Mouse (Mus musculus): ENCODE measurements at regions not wholly inside any gene's neighbourhood (a gene's known extent, or its start where the extent isn't known, plus 50 kb on each side); places are given as distances from the start of the nearest gene placed in this dataset.
A peak's percentile ranks its signal among the peaks of the same experiment; 100 is the strongest.

DNA sequence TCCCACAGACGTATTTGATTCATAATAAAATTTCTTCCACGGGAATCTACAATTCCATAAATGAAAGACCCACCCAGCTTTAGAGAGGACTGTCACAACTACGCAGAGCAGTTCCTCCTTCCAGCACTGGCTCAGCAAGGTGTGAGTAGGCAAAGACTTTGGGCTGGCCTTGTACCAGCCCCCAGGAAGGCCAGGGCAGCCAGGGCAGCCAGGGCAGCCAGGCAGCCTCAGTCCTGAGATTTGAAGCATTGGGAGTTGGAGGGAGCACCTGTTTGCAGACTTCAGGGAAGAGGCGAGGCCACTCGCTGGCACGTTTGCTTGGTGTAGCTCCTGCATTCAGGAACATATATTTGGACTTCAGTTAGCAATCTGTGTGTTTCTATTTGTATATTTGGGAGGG is 70.0 kb upstream of the Spaca7 start:
- no peak for ATAC-seq (ENCODE audit: poor library complexity, severe bottlenecking)

GRCm38 (mm10) chr8:12503344-12503743 is 69.5 kb upstream of the Spaca7 start:
- no peak for ATAC-seq (ENCODE audit: poor library complexity, severe bottlenecking)

DNA sequence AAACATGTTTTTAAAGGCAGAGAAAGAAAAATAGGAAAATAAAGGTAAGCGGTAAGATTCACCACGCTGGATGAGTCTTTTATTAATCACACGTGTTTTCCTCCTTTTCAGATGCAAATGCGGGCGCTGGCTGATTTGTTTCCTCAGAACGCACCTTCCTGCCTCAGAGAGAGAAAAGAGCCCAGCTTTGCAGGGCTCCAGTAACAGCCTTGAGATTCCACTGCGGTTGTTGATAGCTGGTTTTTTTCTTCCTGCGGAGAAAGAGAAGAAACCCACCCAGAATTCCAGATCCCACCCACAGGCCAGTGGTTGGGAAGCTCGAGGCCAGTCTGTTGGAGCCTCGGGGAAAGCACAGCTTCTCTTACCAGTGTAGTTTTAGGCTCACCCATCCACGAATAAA is 68.6 kb upstream of the Spaca7 start:
- no peak for ATAC-seq (ENCODE audit: poor library complexity, severe bottlenecking)

DNA sequence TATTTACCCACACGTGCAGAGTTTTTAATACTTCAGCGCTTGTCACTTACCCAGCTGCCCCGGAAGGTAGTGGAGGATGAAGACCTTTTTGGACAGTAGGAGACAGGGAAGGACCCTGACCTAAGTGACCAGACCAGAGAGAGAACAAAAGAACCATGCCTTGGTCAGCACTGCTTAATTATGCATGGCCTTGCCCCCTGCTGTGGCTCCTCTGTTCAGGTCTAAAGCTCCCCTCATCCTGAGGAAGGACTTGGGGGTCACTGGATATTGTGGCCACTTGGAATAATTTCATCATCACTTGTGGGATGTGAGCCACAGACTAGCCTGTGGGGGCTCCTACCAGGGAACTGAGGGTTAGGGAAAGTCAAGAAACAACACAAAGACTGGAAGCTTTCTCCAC is 68.1 kb upstream of the Spaca7 start:
- no peak for ATAC-seq (ENCODE audit: poor library complexity, severe bottlenecking)

- ATAC-seq (ENCODE audit: poor library complexity, severe bottlenecking): no peak
Measured at GRCm38 (mm10) chr8:12510233-12510632, 62.6 kb upstream of the Spaca7 start.

DNA sequence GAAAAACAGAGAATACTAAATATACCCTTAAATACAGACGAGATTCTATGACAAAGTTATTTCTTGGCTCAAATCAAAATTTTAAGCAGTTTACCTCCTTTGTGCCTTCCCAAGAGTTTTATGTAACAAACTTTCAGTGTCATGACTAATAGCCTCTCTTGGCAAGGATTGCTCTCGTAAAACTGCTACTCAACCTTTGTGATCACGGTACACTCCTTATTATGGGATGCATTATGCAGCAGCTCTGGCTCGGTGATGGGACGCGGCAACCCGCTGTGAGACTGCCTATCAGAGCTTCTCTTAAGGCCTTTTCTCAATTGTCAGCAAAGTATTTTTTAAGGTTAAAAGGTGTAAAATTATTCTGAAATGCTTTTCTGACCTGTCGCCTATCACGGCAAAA is 59.8 kb upstream of the Spaca7 start:
- no peak for ATAC-seq (ENCODE audit: poor library complexity, severe bottlenecking)

DNA sequence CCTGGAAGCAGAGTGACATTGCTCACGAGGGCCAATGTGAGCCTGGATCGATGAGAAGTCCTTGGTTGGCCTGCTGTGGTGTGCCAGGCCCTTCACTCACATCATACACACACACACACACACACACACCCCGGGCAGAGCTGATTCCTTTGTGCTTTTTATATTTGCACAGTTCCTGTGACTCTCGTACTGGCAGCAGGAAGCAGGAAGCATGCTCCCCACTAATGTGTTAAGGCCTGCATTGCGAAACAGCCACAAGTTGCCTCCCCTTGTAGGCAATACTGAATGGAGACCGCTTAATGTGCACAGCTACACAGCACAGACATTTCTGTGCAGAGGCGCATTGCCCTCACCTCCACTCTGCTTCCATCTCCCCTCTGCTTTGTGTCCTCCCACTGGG is 58.7 kb upstream of the Spaca7 start:
- peak; percentile 40; the same call in 1 of the 2 replicates for ATAC-seq (ENCODE audit: poor library complexity, severe bottlenecking)

DNA sequence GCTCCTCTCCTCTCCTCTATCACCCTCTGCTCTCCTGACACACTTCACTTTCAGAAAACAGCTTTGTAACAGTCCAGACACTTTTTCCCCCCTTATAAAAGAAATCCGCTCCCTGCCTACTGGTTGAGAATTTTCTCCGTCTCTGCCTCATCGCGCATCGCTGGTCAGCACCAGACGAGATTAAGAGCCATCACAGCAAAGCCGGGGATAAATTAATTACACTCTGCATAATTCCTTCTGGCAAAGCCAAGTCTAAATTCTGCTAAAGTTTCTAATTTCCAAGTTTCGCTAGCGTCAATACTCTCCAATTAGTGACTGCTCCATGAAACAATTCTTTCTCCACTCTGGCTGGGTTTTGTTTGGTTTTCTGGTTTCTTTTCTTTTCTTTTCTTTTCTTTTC is 51.2 kb upstream of the Spaca7 start:
- no peak for ATAC-seq (ENCODE audit: poor library complexity, severe bottlenecking)
